Mouse (Mus musculus): ENCODE results near the gene Ripor2.

The Ripor2 gene

DNA sequence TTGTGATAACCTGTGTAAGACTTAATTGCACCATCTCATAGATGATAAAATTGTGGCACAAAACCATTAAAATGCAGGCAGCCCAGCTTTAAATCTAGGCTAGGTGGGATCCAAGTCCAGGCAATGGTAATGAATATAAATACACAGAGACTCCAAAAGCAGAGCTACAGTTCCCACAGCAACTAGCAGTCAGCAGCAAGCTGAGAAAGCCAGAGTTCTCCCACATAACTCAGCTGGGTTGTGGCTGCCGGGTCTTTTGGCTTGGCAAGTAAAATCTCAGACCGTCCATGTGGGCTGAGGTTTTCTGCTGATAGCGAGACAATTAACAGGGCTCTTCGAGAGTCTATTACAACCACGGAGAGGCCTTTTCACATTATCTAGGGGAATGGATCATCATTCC is 66.0 kb downstream of the Ripor2 start:
- no peak for DNase-seq (ENCODE audit: low read depth)

DNA sequence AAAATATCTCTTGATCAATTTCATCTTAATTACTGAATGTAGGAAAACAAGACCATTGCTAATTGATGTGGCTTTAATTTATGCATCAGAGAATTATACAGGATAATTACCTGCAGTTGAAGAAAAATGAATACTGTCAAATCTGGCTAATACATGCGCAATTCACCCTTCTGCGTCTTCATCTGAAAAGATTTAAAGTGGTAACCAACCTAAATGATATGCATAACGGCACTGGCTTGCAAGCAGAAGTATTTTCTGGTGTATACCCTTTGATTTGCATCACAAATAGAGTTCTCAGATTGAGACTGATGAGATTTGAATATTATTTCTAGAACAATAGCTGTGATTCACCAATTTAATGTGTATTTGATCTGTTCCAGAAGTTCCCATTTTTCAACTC is 66.7 kb downstream of the Ripor2 start:
- DNase-seq (ENCODE audit: low read depth) = no peak

DNA sequence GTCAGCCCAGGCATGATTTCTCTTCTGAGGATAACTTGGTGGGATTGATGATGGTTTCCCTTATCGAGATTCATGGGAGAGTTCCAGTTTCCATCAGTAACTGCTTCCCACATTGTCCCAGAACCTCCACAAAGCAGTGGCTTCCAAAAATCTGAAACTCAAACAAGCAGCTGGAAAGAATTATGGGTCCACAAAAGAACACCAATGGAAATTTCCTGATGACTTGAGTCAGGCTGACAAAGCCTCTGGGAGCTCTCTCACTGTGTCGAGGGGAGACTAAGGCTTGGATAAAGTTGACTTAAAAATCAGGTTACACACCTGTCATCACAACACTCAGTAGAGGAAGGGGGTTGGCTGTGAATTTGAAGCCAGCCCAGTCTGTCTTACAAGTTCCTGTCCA is 67.1 kb downstream of the Ripor2 start:
- no peak for DNase-seq (ENCODE audit: low read depth)

DNA sequence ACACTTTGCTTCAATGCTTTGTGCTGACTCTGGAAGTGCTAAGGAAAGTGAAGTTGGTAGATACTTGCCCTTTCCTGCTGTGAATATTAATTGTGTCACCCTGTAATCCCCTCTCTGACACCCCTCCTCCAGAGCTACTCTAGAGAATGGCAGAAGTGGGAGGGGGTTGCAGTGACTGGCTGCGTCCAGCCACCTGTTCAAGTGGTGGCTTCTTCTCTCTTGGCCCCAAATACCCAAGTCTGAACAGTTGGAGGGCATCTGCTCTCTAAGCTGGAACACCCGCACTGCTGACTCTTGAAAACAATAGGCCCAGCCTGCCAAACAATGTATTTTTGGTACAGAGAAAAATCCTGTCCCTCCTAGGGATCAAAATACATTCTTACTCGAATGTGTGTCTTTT is 69.0 kb downstream of the Ripor2 start:
- no peak for DNase-seq (ENCODE audit: low read depth)

DNA sequence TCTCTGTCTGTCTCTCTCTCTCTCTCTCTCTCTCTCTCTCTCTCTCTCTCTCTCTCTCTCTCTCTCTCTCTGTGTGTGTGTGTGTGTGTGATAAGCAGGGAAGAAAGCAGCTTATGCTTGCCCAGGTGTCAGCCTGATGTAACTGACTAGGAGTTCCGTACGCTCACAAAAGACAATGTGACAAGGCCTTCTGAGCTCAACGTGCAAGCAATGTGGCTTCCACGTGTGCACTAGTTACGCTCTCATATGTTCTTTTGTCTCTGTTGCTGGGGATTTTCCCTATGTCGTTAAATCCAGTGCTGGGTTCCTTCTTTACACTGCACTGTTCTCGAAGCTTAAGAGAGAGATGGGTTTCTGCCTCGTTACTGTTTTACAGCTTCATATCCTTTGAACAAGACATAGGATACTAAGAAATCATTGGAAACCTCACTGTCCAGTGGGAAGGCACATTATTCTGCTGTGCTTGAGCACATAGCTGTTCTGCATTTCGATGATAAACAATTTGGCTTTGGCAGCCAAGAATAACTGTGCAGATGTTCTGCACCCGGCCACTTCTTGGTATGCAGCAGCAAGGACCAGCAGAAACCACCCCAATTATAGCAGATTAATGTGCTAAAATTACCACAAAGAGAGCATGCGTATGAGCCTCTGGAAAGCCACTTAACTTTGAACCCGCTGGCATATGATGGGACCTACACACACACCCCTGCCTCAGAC is 73.1 kb downstream of the Ripor2 start:
- DNase-seq (ENCODE audit: low read depth) = no peak

DNA sequence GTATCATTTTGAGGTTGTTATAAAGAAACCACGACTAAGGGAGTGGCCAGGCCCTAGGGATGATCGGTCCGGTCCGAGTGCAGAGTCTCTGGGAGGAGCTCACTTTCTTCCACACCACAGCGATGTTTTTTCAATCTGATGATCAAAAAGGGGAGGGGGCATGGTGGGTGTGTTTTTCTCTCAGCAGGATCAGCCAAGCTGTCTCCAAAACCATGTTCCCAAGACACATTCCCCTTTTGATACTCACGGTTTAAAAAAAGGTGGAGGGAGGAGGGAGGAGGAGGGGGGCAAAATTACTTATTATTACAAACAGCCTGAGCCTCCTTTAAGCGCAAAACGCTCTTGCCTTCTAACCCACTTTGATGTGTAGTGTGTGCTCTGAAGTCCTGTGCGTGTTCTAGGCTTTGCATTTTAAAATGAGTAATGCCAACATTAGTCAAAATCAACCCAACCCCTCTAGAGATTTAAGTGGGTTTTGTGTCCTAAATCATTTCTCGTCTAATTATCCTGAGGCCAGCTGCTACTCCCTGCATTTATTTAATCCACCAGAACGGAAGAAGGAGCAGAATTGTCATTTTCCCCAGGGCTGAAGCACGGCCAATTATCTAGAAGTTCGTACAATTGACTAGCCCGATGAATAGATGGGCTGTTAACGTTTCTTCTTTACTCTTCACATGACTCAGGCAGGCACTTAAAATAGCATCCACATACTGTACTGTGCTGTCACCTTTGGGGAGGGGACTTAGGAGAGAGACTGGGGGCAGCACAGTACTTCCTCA is 74.9 kb downstream of the Ripor2 start:
- peak; percentile 31 for DNase-seq (ENCODE audit: low read depth)

DNA sequence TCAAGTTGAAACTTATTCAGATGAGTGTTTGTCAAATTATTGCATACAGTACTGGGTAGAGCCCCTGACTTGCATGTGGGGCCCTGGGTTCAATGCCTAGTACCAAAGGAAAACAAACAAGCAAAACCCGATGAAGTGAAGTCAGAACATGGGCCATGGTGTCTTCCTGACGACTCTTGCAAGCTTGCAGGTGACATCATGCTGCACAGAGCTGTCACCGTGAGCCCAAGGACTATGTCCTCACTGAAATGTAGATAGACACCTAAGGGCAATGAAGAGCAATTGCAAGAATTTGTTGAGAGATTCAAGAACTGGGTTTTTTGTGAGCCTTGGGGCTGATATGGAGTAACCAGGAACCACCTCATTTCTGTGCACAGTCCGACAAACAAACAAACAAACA is 84.8 kb downstream of the Ripor2 start:
- DNase-seq (ENCODE audit: low read depth) = peak; percentile 18

DNA sequence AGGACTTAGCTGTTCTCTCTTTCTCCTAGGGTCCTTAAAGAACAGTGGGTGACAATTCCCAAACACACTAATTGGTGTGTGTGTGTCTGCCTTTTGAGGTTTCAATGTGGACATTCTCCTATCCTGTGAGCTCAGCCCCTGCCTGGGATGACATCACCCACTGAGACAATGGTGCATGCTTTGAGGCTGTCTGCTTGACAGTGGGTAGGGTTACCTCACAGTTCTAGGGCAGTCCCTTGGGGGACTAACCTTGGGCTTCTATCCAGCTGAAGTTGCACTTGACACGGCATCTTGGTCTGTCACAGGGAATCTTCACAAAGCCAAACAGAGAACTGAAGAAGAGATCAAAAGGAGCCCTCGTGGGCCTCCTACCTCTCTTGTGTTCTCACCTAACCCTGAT is 86.6 kb downstream of the Ripor2 start:
- DNase-seq (ENCODE audit: low read depth) = peak; percentile 16

DNA sequence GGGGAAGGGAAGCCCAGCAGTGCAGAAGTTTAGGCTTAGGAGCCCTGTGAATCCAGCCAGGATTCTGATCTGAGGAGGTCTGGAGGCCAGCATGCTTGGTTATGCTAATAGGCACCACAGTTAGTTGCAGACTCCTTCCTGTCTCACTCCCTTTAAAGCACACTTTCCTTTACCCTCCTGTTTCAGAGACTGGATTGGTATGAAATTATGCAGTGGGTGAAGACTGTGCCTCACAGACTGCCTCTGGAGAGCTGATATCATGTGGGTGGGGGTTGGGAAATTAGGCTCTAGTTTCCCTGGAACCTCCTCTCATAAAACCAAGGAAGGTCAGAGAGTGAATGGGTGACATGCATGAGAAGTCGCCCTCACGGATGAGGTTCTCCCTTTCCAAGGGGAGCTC is 88.7 kb downstream of the Ripor2 start:
- DNase-seq (ENCODE audit: low read depth) = no peak

DNA sequence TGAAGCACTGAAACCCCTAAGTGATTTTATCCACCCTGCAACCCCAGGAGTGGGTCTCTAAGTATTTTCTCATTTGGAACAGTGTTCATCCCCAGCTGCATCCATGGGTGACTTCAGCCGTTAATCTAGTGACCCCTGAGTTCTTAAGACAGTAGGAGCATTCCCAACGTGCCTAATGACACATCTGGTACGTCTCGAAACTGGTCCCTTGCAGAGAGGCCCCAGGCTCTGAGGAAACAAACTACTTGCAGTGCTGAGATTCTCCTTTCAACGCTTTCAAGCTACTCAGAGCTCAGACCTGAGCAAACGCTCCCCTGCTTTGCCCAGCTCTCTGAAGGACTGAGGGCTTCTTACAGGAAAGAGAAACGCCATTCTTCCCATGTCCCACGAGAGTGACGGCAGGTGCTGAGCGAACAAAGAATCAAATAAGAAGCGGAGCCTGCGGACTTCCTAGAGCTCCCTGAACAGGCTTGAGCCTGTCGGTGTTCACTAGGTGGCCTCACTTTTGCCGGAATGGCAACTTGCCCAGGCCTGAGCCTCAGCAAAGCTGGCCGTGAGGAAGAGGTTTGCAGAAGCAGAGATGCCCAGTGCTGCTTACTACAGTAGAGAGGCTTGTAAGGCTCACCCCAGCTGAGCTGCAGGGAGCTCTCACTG is 97.2 kb downstream of the Ripor2 start:
- no peak for DNase-seq (ENCODE audit: low read depth)

DNA sequence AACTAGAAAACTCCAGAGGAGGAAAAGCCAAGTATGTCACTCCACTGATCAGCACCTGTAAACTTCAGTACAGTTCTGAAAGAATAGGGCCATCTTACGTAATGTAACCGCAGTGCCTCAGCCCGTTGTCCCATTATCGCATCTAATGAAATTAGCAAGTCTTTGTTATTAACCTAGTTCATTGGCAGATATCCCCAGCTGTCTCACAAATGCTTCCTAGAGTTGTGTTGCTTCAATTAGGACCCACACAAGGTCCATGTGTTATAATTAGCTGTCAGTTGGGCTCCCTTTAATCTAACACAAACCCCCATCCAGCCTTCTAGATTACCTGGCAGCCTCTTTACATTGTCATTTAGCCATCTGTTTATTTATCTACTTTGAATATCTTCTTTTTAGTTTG is 99.0 kb downstream of the Ripor2 start:
- no peak for DNase-seq (ENCODE audit: low read depth)

DNA sequence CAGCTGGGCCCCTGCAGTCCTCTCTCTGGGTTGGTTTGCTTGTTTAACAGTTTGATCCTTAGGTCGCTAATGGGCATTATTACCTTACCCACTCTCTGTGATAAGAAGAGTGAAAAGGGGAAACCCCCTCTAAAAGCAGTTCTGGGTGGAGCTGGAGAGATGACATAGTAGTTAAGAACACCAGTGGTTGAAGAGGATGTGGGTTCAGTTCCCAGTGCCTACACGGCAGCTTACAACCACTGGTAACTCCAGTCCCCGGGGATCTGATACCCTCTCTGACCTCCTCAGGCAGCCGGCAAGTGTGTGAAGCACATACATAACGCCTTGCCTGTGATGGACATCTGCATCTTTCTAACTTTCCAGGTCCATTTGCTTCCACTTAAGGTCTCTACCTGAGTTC is 100.4 kb downstream of the Ripor2 start:
- peak; percentile 39 for DNase-seq (ENCODE audit: low read depth)

DNA sequence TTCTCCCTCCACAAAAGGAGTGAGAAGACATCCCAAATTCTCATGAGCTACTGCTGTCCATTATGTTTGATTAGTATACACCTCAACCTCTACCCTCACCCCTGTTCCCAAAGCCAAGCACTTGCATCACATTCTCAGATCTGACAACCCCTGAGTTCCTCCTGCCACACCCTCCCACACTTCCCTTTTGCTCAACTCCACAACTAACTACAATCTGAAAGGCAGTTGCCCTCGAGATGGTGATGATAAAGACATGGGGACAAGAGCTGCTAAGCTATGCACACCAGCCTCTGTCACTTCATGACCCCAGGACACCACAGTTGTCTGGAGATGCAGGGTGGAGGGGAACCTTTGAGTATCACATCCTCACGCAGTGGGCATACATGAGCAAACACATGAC is 102.5 kb downstream of the Ripor2 start:
- peak; percentile 90 for DNase-seq (ENCODE audit: low read depth)

DNA sequence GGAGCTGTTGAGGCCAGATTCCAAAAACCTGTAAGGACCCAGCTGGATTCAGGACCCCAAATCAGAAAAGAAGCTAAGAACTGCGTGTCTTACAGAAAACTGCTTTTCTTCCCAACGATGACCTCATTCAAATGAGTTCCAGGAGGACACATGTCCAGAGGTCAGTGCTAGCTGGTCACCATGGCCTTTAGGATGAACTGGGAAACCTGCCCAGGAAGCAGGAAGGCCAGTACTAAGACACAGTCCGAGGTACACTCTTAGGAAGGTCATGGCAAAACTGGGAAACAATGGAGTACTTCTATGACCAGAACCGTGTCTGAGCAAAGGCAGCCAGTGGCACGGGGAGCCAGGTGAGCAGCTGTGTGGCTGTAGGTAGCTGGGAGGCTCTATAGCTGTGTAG is 103.9 kb downstream of the Ripor2 start:
- no peak for DNase-seq (ENCODE audit: low read depth)

DNA sequence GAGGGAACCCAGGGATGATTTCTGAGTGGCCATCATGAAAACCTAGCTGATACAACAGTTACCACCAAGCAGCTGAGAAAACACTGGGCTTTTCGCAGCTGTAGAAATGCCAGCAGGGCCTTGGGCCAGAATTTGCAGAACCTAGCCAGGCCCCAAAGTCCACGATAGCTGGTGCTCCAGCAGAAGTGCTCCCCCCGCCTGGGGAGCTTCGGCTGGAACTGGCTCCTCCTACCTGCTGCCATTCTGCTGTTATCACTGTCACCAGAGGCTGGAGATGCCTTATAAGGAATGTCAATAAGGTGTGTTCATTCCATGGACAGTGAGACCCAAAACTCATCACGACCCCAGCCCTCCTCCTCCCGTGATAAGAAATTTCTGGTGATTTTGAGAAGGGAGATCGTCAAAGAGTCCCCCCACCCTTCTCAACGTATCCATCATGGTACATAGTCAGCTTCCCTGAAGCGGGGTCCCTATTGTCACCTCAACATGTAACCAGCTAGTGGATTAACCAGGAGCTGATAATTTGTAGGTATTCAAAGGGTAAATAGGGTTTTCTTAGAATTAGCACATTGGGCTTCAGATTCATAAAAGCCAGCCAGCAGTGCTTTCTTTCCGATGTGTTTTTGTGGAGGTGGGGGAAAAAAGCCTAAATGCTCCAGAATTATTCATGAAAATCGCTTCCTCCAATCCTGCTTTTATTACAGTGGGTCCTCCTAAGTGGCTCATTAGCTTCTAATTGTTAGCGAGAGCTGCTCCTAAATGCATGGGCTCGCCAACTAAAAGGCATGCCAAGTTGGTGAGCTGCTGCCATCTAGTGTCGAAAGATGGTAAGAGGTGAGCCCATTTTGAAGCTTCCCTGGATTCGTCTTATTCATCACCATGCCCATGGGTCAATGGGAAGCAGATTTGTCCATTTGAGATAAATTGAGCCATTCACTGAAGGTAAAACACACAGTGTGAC is 105.0 kb downstream of the Ripor2 start:
- peak; percentile 85 for DNase-seq (ENCODE audit: low read depth)

DNA sequence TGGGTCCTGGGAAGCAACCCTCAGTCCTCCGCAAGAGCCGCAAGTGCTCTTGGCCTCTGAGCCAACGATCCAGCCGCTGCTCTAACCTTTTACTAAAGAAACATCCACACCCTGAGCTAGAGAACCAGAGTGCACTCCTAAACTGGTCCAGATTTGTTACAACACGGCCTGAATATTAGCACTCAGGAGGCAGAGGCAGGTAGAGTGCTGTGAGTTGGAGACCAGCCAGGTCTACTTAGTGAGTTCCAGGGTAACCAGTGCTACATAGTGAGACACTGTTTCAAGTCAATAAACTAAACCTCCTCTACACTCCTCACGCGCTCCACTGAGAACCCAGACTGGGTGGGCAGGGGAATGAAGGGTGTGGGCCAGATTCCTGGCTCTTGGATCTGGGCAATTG is 111.3 kb downstream of the Ripor2 start:
- DNase-seq (ENCODE audit: low read depth) = no peak

DNA sequence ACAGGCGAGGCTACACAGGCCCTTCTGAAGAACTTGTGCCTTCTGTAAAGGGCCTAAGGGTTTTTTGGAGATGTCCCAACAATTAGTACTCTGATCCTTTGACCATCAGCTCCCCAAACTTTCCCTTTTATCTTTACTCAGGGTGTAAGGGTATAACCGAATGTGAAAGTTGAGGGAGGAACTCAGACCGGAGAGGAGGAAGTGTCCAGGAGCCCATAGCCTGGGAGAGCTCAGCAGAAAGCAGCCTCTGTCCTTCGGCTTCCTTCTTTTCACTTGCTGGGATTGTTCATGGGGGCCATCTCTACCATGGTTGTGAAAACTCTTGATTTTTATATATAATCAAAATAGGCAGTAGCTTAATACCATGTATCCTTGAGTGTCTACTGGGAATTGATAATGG is 116.8 kb downstream of the Ripor2 start:
- no peak for DNase-seq (ENCODE audit: low read depth)

DNA sequence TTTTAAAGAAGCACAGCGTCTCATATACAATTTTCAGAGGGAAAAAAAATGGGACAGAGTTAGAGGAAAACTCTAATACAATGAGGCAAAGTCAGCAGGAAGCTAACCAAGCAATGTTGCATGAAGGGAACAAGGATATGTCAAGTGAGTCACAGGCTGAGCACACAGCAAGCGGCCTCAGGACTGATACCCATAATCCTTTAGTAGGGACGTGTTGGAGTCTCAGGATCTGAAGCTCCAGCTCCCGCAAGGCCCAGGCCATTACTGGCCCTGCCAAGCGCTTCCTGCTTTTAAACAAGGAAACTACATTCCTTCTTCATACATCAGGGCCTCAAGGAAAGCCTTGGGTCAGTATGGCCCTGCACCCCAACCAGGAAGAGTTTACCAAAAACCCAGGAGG is 120.1 kb downstream of the Ripor2 start:
- no peak for DNase-seq (ENCODE audit: low read depth)

DNA sequence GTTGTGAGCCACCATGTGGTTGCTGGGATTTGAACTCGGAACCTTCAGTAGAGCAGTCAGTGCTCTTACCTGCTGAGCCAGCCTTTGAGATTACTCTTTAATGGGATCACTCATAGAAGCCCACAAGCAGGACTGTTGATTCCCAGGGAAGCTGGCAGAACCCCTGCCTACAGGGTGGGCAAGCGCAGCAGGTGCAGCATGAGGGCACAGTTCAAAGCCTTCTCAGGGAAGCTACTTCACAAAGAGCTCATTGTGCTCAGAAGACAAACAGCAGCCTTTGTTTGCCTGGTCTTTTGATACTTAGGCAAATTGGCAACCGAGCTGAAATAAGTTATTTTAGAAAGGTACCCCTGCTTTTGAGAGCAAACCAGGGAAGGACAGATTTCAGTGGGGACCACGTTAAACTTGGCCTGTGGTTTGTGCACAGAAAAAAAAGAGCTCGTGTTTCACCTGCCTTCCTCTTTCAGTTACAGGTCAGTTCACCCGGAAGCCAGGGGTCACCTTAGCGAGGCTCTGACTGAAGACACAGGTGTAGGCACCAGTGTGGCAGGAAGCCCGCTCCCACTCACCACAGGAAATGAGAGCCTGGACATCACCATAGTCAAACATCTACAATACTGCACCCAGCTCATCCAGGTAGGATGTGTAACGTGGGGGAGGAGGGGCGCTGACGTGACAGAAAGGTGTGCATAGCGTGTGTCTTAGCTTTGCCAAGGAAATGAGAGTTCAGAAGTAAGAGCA is 127.8 kb downstream of the Ripor2 start:
- no peak for DNase-seq (ENCODE audit: low read depth)

DNA sequence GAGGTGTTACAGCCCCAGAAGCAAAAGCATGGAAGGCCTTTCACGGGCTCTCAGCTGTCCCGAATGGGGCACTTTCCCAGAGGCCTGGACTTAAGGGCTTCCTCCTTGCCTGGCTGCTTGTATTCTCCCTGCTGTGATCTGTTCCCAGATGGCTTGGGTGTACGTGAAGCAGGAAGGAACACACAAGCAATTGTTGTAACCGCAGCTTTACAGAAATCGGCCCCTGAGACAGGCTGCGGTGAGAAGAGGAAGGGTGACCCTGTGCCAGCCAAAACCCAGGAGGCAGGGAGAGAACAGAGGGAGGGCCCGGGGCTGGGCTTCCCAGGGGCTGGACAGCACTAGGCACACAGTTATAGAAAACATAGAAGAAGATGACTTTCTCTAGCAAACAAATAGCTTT is 129.0 kb downstream of the Ripor2 start:
- DNase-seq (ENCODE audit: low read depth) = peak; percentile 20

DNA sequence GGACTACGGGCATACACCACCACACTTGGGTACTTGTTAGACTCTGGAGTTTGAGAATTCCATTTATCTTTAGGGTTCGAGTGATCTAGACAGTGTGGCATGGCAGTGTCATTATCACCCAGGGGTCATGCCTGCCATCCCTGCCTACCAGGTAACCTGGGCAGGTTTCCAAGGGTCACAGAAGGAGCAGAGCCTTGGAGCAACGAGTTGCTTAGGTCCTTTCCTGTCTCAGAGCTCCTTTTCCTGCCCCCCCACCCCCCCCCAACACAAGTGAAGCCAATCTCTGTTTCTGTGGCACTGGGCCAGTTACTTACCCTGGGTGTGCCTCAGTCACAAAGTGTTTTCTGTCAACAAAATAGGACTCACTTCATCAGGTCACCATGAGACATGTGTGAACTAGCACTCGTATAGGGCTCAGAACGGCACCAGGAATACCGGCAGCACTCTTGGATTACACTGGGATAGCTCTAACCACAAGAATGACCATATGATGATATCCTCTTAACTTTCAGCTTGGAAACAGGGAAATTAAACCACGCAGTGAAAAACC is 130.7 kb downstream of the Ripor2 start:
- no peak for DNase-seq (ENCODE audit: low read depth)
